Comparison of ENCODE assay signal across 26 mouse cellular contexts in genomic region chr16:10009743-10010142, GRCm38 (mm10). TPM values are rescaled to one million over a fixed set of nuclear protein-coding genes. Genes with fewer than 3 reads are reported as not detected.
DNase-seq lines count a peak whose midpoint lies in the region; ATAC-seq and TF ChIP-seq lines count a peak whose summit lies in the region.
"Had no signal": no experiment of that assay in that cellular context is flagged by ENCODE, and none has a peak within 500 bp of the region (broad histone marks: within the 10 kb centered on the region; RNA-seq: fewer than 3 reads in every experiment).

No protein-coding gene starts in this region.

- no peak for DNase-seq in heart, adult 2 months
- no peak for DNase-seq in heart, postnatal 14 days
- no peak for DNase-seq in liver, embryonic 14.5 days (ENCODE audit: low read depth in 3 of 3, low spot score in 3 of 3)
- no peak for DNase-seq in liver
- no peak for DNase-seq in Patski (ENCODE audit: low read depth, low spot score)
- no peak for DNase-seq in right cerebral cortex, postnatal 4 days
- DNase-seq in embryonic facial prominence, embryonic 10.5 days (ENCODE audit: low spot score) = no peak
- DNase-seq: adrenal gland, adult 8-10 months; cerebellum, adult 2 months; cerebellum, postnatal 36 days; embryo, embryonic 11 days; heart, postnatal 36 days; kidney, adult 9 months; kidney, postnatal 36 days; left cerebral cortex, postnatal 4 days; liver, postnatal 0 days had no signal

- no peak overlapping the region for H3K4me3 ChIP-seq in heart, adult 2 months
- no peak overlapping the region for H3K4me3 ChIP-seq in liver, embryonic 14.5 days (ENCODE audit: insufficient read depth in 1 of 2, low read depth in 2 of 2, low read length in 2 of 2)
- no peak overlapping the region for H3K4me3 ChIP-seq in embryonic facial prominence, embryonic 10.5 days
- H3K4me3 ChIP-seq: forebrain, embryonic 15.5 days; heart, embryonic 13.5 days; hindbrain, embryonic 13.5 days; midbrain, embryonic 10.5 days; myocyte; neural tube, embryonic 13.5 days had no signal

- H3K36me3 ChIP-seq in heart, adult 2 months (ENCODE audit: control insufficient read depth, insufficient read depth, low read length) = no peaks in the 10 kb centered on the region
- H3K36me3 ChIP-seq in liver, embryonic 14.5 days (replicated peaks; ENCODE audit: control insufficient read depth, insufficient read depth, low read depth) = no peaks in the 10 kb centered on the region
- H3K36me3 ChIP-seq in embryonic facial prominence, embryonic 10.5 days (replicated peaks) = no peaks in the 10 kb centered on the region
- H3K36me3 ChIP-seq: forebrain, embryonic 15.5 days; heart, embryonic 13.5 days; hindbrain, embryonic 13.5 days; midbrain, embryonic 10.5 days; neural tube, embryonic 13.5 days had no signal

- H3K9me3 ChIP-seq in liver, embryonic 14.5 days (ENCODE audit: control insufficient read depth, low read length) = no peaks in the 10 kb centered on the region
- H3K9me3 ChIP-seq in embryonic facial prominence, embryonic 10.5 days = 0 out of 2 replicates have a peak, but pooled peaks cover 3% of the 10 kb centered on the region
- H3K9me3 ChIP-seq: hindbrain, embryonic 13.5 days; midbrain, embryonic 10.5 days had no signal

- intact Hi-C loops in heart, adult 2 months (cut with DNase I) = no loop called here
- intact Hi-C loops in heart, postnatal 14 days (cut with DNase I) = no loop called here

- ATAC-seq in liver, embryonic 14.5 days (ENCODE audit: insufficient read depth) = no peak
- ATAC-seq in Patski = no peak
- ATAC-seq: forebrain, embryonic 15.5 days; liver, postnatal 0 days; lung, postnatal 0 days; midbrain, embryonic 16.5 days had no signal

- WGBS in heart, adult 2 months = 44% methylated on average over 1 of the region's 1 CpGs
- 24% methylated on average over 1 of the region's 1 CpGs for WGBS in liver, embryonic 14.5 days (ENCODE audit: insufficient replicate concordance)
- 52% methylated on average over 1 of the region's 1 CpGs for WGBS in embryonic facial prominence, embryonic 10.5 days

- CTCF ChIA-PET in Patski (lab: Charles Lee) = no interaction called here

- H3K4me1 ChIP-seq in heart, adult 2 months (ENCODE audit: control insufficient read depth, insufficient read depth, low read length) = no peaks in the 10 kb centered on the region
- H3K4me1 ChIP-seq in liver, embryonic 14.5 days (replicated peaks; ENCODE audit: control insufficient read depth in 2 of 2, insufficient read depth in 2 of 2, low read length in 1 of 2) = no peaks in the 10 kb centered on the region
- no peaks in the 10 kb centered on the region for H3K4me1 ChIP-seq in embryonic facial prominence, embryonic 10.5 days
- H3K4me1 ChIP-seq: forebrain, embryonic 15.5 days; heart, embryonic 13.5 days; hindbrain, embryonic 13.5 days; midbrain, embryonic 10.5 days; neural tube, embryonic 13.5 days had no signal

- H3K79me2 ChIP-seq in heart, adult 2 months (replicated peaks; ENCODE audit: control insufficient read depth, insufficient read depth, low read length) = no peaks in the 10 kb centered on the region

- no peak for TF ChIP-seq POLR2A in heart, adult 2 months (IDR thresholded peaks at IDR 0.05; ENCODE audit: insufficient read depth, low read depth, low read length)

- no peak for TF ChIP-seq EP300 in heart, adult 2 months (IDR thresholded peaks at IDR 0.05; ENCODE audit: insufficient read depth, low read depth, low read length)
- no peak for TF ChIP-seq EP300 in liver, embryonic 14.5 days (IDR thresholded peaks at IDR 0.05; ENCODE audit: low read depth)

- in situ Hi-C loops in Patski (cut with MboI; ENCODE audit: low pct_unique_long_range_greater_than_20kb) = loop anchor here (10.0 kb wide), 1 partner anchor 1115 kb away; no protein-coding TSS in a partner anchor

- peak; percentile 27; the same call in 1 of the 2 replicates for TF ChIP-seq CTCF in heart, adult 2 months (IDR thresholded peaks at IDR 0.05)
- TF ChIP-seq CTCF in liver, embryonic 14.5 days (IDR thresholded peaks at IDR 0.05; ENCODE audit: low read depth) = 0 out of 2 replicates have a peak, but pooled peaks have one; percentile 14
- TF ChIP-seq CTCF in Patski (IDR thresholded peaks at IDR 0.05) = peak; percentile 23

- no peak overlapping the region for H3K9ac ChIP-seq in heart, adult 2 months (ENCODE audit: low read depth, low read length)
- H3K9ac ChIP-seq in liver, embryonic 14.5 days (replicated peaks) = no peak overlapping the region
- H3K9ac ChIP-seq: forebrain, embryonic 15.5 days; heart, embryonic 13.5 days; hindbrain, embryonic 13.5 days; liver, postnatal 0 days; neural tube, embryonic 13.5 days had no signal

- H3K4me2 ChIP-seq in liver, embryonic 14.5 days (ENCODE audit: low read depth) = no peak overlapping the region
- H3K4me2 ChIP-seq: forebrain, embryonic 15.5 days; heart, embryonic 13.5 days; hindbrain, embryonic 13.5 days; neural tube, embryonic 13.5 days had no signal

- no peaks in the 10 kb centered on the region for H3K27me3 ChIP-seq in heart, adult 2 months (ENCODE audit: control insufficient read depth, insufficient read depth, low read length)
- H3K27me3 ChIP-seq in liver, embryonic 14.5 days (ENCODE audit: control insufficient read depth, insufficient read depth, low read length) = no peaks in the 10 kb centered on the region
- no peaks in the 10 kb centered on the region for H3K27me3 ChIP-seq in Patski
- H3K27me3 ChIP-seq in embryonic facial prominence, embryonic 10.5 days (replicated peaks; ENCODE audit: low read depth, poor library complexity, severe bottlenecking) = no peaks in the 10 kb centered on the region
- H3K27me3 ChIP-seq: forebrain, embryonic 15.5 days; heart, embryonic 13.5 days; hindbrain, embryonic 13.5 days; neural tube, embryonic 13.5 days had no signal

- no peak overlapping the region for H3K27ac ChIP-seq in heart, adult 2 months
- H3K27ac ChIP-seq in liver, embryonic 14.5 days = no peak overlapping the region
- no peak overlapping the region for H3K27ac ChIP-seq in embryonic facial prominence, embryonic 10.5 days (replicated peaks)
- H3K27ac ChIP-seq: forebrain, embryonic 15.5 days; heart, embryonic 13.5 days; hindbrain, embryonic 13.5 days; midbrain, embryonic 10.5 days; neural tube, embryonic 13.5 days had no signal

- POLR2A ChIA-PET in Patski (lab: Charles Lee) = no interaction called here

RNA-seq across cellular contexts. Expression of gene Grin2a, which starts 14.4 kb away (rescaled TPM):
- total RNA-seq in heart, adult 2 months (2021) = under 1 TPM; 0.07 to 0.10 TPM
- polyA plus RNA-seq in heart, adult 2 months (2012; rRNA removed) = 0.02 and 0.03 TPM in 2 replicates
- under 1 TPM; 0.10 to 0.17 TPM for total RNA-seq in heart, postnatal 14 days (2021)
- polyA plus RNA-seq in liver, embryonic 14.5 days (2012; rRNA removed) = under 0.01 TPM in 1 of 2 replicates, not detected in the other
- not detected in 2 replicates for polyA plus RNA-seq in liver, embryonic 14.5 days (2014; fragmentation: Nextera tagmentation; extraction: Ambion mirVana)
- 0.42 TPM for polyA plus RNA-seq in Patski (2021)
- 0.57 and 0.72 TPM in 2 replicates for polyA plus RNA-seq in embryonic facial prominence, embryonic 10.5 days (2016; fragmentation: Nextera tagmentation; extraction: Ambion mirVana)
- total RNA-seq: liver, adult 2 months had no signal
- polyA plus RNA-seq: liver, adult 2 months; liver, postnatal 0 days; thymus, postnatal 0 days had no signal
